Mouse (Mus musculus) erythroblast, embryonic 14.5 days (primary cell): ENCODE results near the gene Cdh23.

ENCODE experiments used
- GATA1 ChIP-seq: IDR thresholded peaks from 2 replicates; pipeline ENCODE4 v1.6.1; 2012; ENCODE audit warnings: low read length, inconsistent platforms, mixed read lengths
- TAL1 ChIP-seq: IDR thresholded peaks from 3 replicates; pipeline ENCODE4 v1.6.1; 2012; ENCODE audit warnings: low read length, inconsistent platforms, mixed read lengths

GRCm38 (mm10) chr10:60447186-60447585 lies 249.1 kb downstream of the Cdh23 start:
- TF ChIP-seq TAL1 (no peak), GATA1 (no peak)
